Mouse (Mus musculus) gastrocnemius, postnatal 14 days (tissue): ENCODE results near the gene Cracr2b. TPM values are rescaled to one million over a fixed set of nuclear protein-coding genes. Genes with fewer than 3 reads are reported as not detected.
"Not testable (repeated sequence)": the region's sequence is repeated elsewhere in the genome, so short reads cannot be mapped to it uniquely, and the experiment has no call there.

ENCODE experiments used
- DNase-seq: peaks from one replicate; pipeline ENCODE4 v3.0.0; 2021; ENCODE audit warnings: mixed read lengths
- intact Hi-C: fragments of 180-260 bp; cut with DNase I; formaldehyde crosslinking; loops from one replicate; pipeline ENCODE4 v1.15.1; 2025; ENCODE audit warnings: low total_unique reads
- total RNA-seq, 2 experiments: library from RNA; stranded (reverse); gene quantifications; 2 replicates each; pipeline ENCODE4 v1.2.3; 2021

Gene Cracr2b
- total RNA-seq, 2 experiments from 2014 or later: 6.5 to 14.3 TPM

- DNase-seq, intact Hi-C loops: not testable (repeated sequence)
These were observed 14.5 kb upstream of the Cracr2b start for GRCm38 (mm10) chr7:141446374-141446773.

GRCm38 (mm10) chr7:141447110-141447991 lies 13.5 kb upstream of the Cracr2b start, which contains the start of gene Rplp2:
TSS of gene Rplp2 (plus strand) at chr7:141447370.
- DNase-seq: peak; percentile 94
- intact Hi-C loops: no loop called here

GRCm38 (mm10) chr7:141451928-141452327 lies 9.0 kb upstream of the Cracr2b start:
- no peak for DNase-seq
- intact Hi-C loops: no loop called here

GRCm38 (mm10) chr7:141453636-141454035 lies 7.3 kb upstream of the Cracr2b start:
- no peak for DNase-seq
- intact Hi-C loops: no loop called here

GRCm38 (mm10) chr7:141454967-141455551 lies 5.8 kb upstream of the Cracr2b start, which contains the start of gene Pnpla2:
TSS of gene Pnpla2 (plus strand) at chr7:141455198.
- peak; percentile 97 for DNase-seq
- intact Hi-C loops: no loop called here

- DNase-seq: peak; percentile 78
- intact Hi-C loops: no loop called here
These were observed 5.1 kb upstream of the Cracr2b start for GRCm38 (mm10) chr7:141455610-141456314.

GRCm38 (mm10) chr7:141456739-141457138 lies 4.2 kb upstream of the Cracr2b start:
- peak; percentile 43 for DNase-seq
- intact Hi-C loops: no loop called here

- intact Hi-C loops: no loop called here
- peak; percentile 8 for DNase-seq
These were observed 3.7 kb upstream of the Cracr2b start for GRCm38 (mm10) chr7:141457236-141457635.

- DNase-seq: peak; percentile 65
- intact Hi-C loops: no loop called here
These were observed 2.8 kb upstream of the Cracr2b start for GRCm38 (mm10) chr7:141457986-141458660.

GRCm38 (mm10) chr7:141458661-141459060 lies 2.2 kb upstream of the Cracr2b start:
- intact Hi-C loops: no loop called here
- DNase-seq: peak; percentile 3

GRCm38 (mm10) chr7:141459301-141459711 lies 1.6 kb upstream of the Cracr2b start:
- intact Hi-C loops: no loop called here

GRCm38 (mm10) chr7:141460001-141460390 lies 898 bp upstream of the Cracr2b start:
- DNase-seq: peak; percentile 26
- intact Hi-C loops: no loop called here

More at GRCm38 (mm10) chr7:141459301-141459711, 1.6 kb upstream of the Cracr2b start:
- peak; percentile 32 for DNase-seq

- DNase-seq: peak; percentile 32
- intact Hi-C loops: no loop called here
These were observed 833 bp downstream of the Cracr2b start for GRCm38 (mm10) chr7:141461521-141462332.

GRCm38 (mm10) chr7:141462333-141462821 lies 1.5 kb downstream of the Cracr2b start:
- intact Hi-C loops: no loop called here
- DNase-seq: peak; percentile 45

GRCm38 (mm10) chr7:141463824-141464602 lies 3.1 kb downstream of the Cracr2b start:
- intact Hi-C loops: no loop called here
- peak; percentile 45 for DNase-seq

GRCm38 (mm10) chr7:141464603-141465201 lies 3.8 kb downstream of the Cracr2b start:
- intact Hi-C loops: no loop called here
- no peak for DNase-seq

- DNase-seq: peak; percentile 54
- intact Hi-C loops: no loop called here
These were observed 4.6 kb downstream of the Cracr2b start for GRCm38 (mm10) chr7:141465388-141466044.
